Mouse (Mus musculus): ENCODE results near the gene Rrp9.

Gene Rrp9

GRCm38 (mm10) chr9:106475663-106476001 is at the start of gene Rrp9:
TSS of gene Rrp9 (plus strand) at chr9:106475963.
- in situ Hi-C loops (cut with MboI, MseI): no loop called here

- in situ Hi-C loops (cut with MboI, MseI): loop anchor here (5.0 kb wide), 1 partner anchor 61 kb away; the partner anchor contains the start of gene Dusp7
Measured at GRCm38 (mm10) chr9:106428719-106429220, 47.0 kb upstream of the Rrp9 start.

- in situ Hi-C loops (cut with MboI, MseI): loop anchor here (5.0 kb wide), 1 partner anchor 62 kb away; the partner anchor contains the start of gene Dusp7
Measured at GRCm38 (mm10) chr9:106429221-106430014, 46.3 kb upstream of the Rrp9 start, which contains the start of gene Rpl29. TSS of gene Rpl29 (plus strand) at chr9:106429454.

GRCm38 (mm10) chr9:106430015-106430264 is 45.8 kb upstream of the Rrp9 start:
- in situ Hi-C loops (cut with MboI, MseI): no loop called here

- in situ Hi-C loops (cut with MboI, MseI): no loop called here
Measured at GRCm38 (mm10) chr9:106433389-106433788, 42.4 kb upstream of the Rrp9 start.

- in situ Hi-C loops (cut with MboI, MseI): no loop called here
Measured at GRCm38 (mm10) chr9:106436566-106436965, 39.2 kb upstream of the Rrp9 start.

GRCm38 (mm10) chr9:106442680-106443079 is 33.1 kb upstream of the Rrp9 start:
- in situ Hi-C loops (cut with MboI, MseI): loop anchor here (10.0 kb wide), 1 partner anchor 1102 kb away; the partner anchor contains the start of genes Cyb561d2, Nprl2 and Zmynd10

GRCm38 (mm10) chr9:106444836-106445235 is 30.9 kb upstream of the Rrp9 start:
- in situ Hi-C loops (cut with MboI, MseI): loop anchor here (10.0 kb wide), 1 partner anchor 1100 kb away; the partner anchor contains the start of genes Cyb561d2, Nprl2 and Zmynd10

GRCm38 (mm10) chr9:106447348-106447747 is 28.4 kb upstream of the Rrp9 start, which contains the start of the genes Abhd14b and Abhd14a:
TSS of gene Abhd14b (plus strand) at chr9:106447459.
TSS of gene Abhd14a (minus strand) at chr9:106447678.
- in situ Hi-C loops (cut with MboI, MseI): loop anchor here (10.0 kb wide), 1 partner anchor 1097 kb away; the partner anchor contains the start of genes Cyb561d2, Nprl2 and Zmynd10

GRCm38 (mm10) chr9:106447951-106448350 is 27.8 kb upstream of the Rrp9 start:
- in situ Hi-C loops (cut with MboI, MseI): loop anchor here (10.0 kb wide), 1 partner anchor 1097 kb away; the partner anchor contains the start of genes Cyb561d2, Nprl2 and Zmynd10

GRCm38 (mm10) chr9:106448498-106449031 is 27.2 kb upstream of the Rrp9 start:
- in situ Hi-C loops (cut with MboI, MseI): loop anchor here (10.0 kb wide), 1 partner anchor 1096 kb away; the partner anchor contains the start of genes Cyb561d2, Nprl2 and Zmynd10

GRCm38 (mm10) chr9:106449947-106450346 is 25.8 kb upstream of the Rrp9 start:
- in situ Hi-C loops (cut with MboI, MseI): loop anchor here (10.0 kb wide), 1 partner anchor 1095 kb away; the partner anchor contains the start of genes Cyb561d2, Nprl2 and Zmynd10

- in situ Hi-C loops (cut with MboI, MseI): no loop called here
Measured at GRCm38 (mm10) chr9:106450661-106451060, 25.1 kb upstream of the Rrp9 start.

- in situ Hi-C loops (cut with MboI, MseI): no loop called here
Measured at GRCm38 (mm10) chr9:106451298-106451697, 24.5 kb upstream of the Rrp9 start.

- in situ Hi-C loops (cut with MboI, MseI): no loop called here
Measured at GRCm38 (mm10) chr9:106451899-106452298, 23.9 kb upstream of the Rrp9 start.

- in situ Hi-C loops (cut with MboI, MseI): no loop called here
Measured at GRCm38 (mm10) chr9:106452351-106452750, 23.4 kb upstream of the Rrp9 start.

- in situ Hi-C loops (cut with MboI, MseI): no loop called here
Measured at GRCm38 (mm10) chr9:106452821-106453220, 22.9 kb upstream of the Rrp9 start.

- in situ Hi-C loops (cut with MboI, MseI): no loop called here
Measured at GRCm38 (mm10) chr9:106453271-106454070, 22.3 kb upstream of the Rrp9 start, which contains the start of gene Pcbp4. TSS of gene Pcbp4 (plus strand) at chr9:106453291.

GRCm38 (mm10) chr9:106454071-106454761 is 21.5 kb upstream of the Rrp9 start:
- in situ Hi-C loops (cut with MboI, MseI): no loop called here

- in situ Hi-C loops (cut with MboI, MseI): no loop called here
Measured at GRCm38 (mm10) chr9:106454888-106455681, 20.7 kb upstream of the Rrp9 start.
